Mouse (Mus musculus): ENCODE measurements at regions not wholly inside any gene's neighbourhood (a gene's known extent, or its start where the extent isn't known, plus 50 kb on each side); places are given as distances from the start of the nearest gene placed in this dataset.
"Not testable (repeated sequence)": the region's sequence is repeated elsewhere in the genome, so short reads cannot be mapped to it uniquely, and the experiment has no call there.

DNA sequence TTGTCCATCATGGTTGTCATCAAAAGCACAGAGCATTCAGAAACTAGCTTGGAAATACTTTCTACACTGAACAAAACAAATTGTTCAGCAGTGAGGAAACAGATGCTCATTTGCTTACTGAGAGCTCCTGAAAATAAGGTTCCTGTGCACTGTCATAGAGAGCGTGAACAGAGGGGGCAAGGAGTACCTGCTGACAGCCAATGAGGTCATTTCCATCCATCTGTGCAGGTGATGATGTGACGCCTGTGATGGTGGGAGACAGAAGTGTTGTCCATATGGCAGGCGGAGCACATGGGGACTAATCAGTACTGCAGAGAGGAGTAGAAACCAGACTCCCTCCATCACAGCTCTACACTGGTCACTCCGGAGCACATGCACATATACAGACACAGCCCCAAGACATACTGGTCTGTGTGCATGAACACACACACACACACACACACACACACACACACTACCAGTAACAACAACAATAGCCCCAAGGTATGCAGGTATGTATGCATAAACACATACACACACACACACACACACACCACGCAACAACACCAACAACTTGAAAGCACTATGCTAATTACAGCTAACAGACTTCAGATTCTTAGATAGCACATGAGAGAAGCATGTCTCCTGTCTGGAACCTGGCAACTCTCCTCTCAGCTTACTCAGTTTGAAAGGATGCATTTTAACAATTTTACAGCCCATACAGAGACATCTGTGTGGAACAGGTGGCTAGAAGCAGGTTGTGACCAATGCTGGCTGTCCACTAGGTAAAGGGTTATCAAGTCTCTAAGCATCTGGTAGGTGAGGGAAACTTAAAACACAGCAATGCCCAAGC lies 1056.2 kb downstream of the Poteg start:
- no peak for DNase-seq (ENCODE audit: low spot score)
- Histone ChIP-seq H3K4me3 (no peak overlapping the region), H3K9me3 (no peaks in the 10 kb centered on the region), H3K4me1 (no peaks in the 10 kb centered on the region), H3K36me3 (no peaks in the 10 kb centered on the region), H3K27ac (no peak overlapping the region), H3K27me3 (ENCODE audit: insufficient read depth, poor library complexity, severe bottlenecking) (no peaks in the 10 kb centered on the region)
- 59% methylated on average over 5 of the region's 5 CpGs for WGBS

DNA sequence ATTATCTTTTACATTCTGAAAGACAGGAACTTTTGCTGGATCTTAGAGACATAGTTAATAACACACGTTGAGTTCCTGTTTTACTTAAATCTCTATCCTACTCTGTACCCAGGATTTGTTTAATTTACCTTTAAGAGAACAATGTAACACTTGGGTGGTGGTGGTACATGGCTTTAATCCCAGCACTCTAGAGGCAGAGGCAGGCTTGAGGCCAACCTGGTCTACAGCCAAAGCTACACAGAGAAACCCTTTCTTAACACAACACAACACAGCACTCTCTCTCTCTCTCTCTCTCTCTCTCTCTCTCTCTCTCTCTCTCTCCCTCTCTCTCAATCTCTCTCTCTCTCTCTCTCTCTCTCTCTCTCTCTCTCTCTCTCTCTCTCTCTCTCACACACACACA lies 1076.0 kb downstream of the Poteg start:
- H3K27me3 ChIP-seq (ENCODE audit: insufficient read depth, poor library complexity, severe bottlenecking); H3K4me1 ChIP-seq; H3K36me3 ChIP-seq; H3K4me3 ChIP-seq; DNase-seq (ENCODE audit: low spot score); H3K9me3 ChIP-seq; H3K27ac ChIP-seq: not testable (repeated sequence)
- 72% methylated on average over 1 of the region's 1 CpGs for WGBS

DNA sequence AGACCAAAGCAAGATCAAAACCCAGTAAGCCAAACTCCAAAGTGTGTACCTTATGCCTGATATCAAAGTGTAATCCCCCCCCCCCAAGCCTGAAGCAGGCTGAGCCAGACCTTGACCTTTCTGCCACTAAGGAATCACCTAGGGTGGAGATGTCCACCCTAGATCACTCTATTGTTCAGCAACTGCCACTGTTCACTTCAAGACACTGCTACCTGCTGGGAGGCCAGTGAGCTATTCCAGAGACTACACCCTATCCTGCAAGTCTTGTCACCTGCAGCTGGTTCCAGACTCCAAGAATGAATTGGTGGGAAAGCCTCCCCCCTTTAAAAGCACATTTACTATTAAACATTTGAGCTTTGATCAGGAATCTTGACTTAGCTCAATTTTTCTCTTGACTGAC lies 1099.8 kb downstream of the Poteg start:
- Histone ChIP-seq H3K4me3 (no peak overlapping the region), H3K36me3 (no peaks in the 10 kb centered on the region), H3K27me3 (ENCODE audit: insufficient read depth, poor library complexity, severe bottlenecking) (no peaks in the 10 kb centered on the region), H3K4me1 (no peaks in the 10 kb centered on the region), H3K9me3 (peaks cover 4% of the 10 kb centered on the region), H3K27ac (no peak overlapping the region)
- DNase-seq (ENCODE audit: low spot score): no peak

DNA sequence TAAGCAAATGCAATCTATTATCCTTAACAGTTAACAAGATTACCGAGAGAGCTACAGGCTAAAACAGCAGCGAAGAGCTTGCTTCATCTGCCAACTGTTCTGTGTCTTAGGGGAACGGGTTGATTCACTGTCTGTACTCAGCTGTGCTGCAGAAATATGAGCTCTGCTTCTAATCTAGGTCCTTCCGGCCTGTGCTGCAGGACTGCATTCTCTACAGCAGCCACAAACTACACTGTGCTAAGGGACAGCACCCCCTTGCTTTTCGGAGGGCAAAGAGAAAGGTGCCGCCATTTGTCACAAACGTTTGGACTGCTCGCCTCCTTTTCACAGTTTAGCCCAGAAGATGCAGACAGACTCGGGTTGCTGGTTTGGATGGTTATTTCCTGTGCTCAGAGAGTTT lies 1112.4 kb downstream of the Poteg start:
- DNase-seq (ENCODE audit: low spot score): no peak
- Histone ChIP-seq H3K27me3 (ENCODE audit: insufficient read depth, poor library complexity, severe bottlenecking) (no peaks in the 10 kb centered on the region), H3K36me3 (no peaks in the 10 kb centered on the region), H3K4me1 (no peaks in the 10 kb centered on the region), H3K9me3 (no peaks in the 10 kb centered on the region), H3K4me3 (no peak overlapping the region), H3K27ac (no peak overlapping the region)
- WGBS: 62% methylated on average over 9 of the region's 9 CpGs

DNA sequence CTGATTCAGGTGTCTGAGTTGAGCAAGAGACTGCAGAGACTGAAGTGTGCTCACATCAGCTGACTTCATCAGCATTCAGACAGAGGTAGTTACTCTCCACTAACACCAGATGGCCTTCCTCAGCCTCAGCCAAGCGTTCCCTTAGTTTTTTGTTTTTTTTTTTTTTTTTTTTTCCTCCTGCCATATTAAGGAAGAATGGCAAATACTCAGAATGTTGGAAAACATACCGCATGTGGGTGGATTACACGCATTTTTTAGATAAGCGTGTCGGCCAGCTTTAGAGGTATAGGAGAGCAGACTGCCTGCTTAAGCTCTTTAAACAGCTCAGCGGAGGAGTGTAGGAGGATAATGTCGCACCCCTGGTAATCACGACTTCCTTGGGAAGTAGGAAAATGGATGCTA lies 1131.8 kb downstream of the Poteg start:
- H3K9me3 ChIP-seq: no peaks in the 10 kb centered on the region
- no peaks in the 10 kb centered on the region for H3K36me3 ChIP-seq
- H3K4me3 ChIP-seq: no peak overlapping the region
- 23% methylated on average over 8 of the region's 8 CpGs for WGBS
- no peaks in the 10 kb centered on the region for H3K4me1 ChIP-seq
- DNase-seq (ENCODE audit: low spot score): no peak
- no peaks in the 10 kb centered on the region for H3K27me3 ChIP-seq (ENCODE audit: insufficient read depth, poor library complexity, severe bottlenecking)
- no peak overlapping the region for H3K27ac ChIP-seq

DNA sequence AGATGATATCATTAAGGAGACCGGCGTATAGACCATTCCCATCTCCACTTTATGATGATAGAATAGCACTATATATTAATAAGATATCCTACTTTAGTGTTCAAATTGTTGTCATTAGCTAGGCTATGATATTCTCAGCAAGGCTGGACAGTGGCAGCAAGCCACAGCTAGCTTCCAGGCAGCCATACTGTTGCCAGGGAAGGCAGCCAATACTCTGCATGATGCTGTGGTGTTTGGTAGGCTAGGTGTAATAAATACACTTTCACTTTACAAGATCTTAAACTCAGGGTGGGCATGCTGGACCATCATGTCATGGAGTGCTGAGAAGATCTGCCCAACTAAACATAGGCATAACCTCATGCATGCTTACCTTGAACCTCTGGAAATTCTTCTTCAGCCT lies 1133.4 kb downstream of the Poteg start:
- H3K9me3 ChIP-seq: no peaks in the 10 kb centered on the region
- no peak overlapping the region for H3K27ac ChIP-seq
- WGBS: 94% methylated on average over 2 of the region's 2 CpGs
- H3K27me3 ChIP-seq (ENCODE audit: insufficient read depth, poor library complexity, severe bottlenecking): no peaks in the 10 kb centered on the region
- H3K4me1 ChIP-seq: no peaks in the 10 kb centered on the region
- no peak for DNase-seq (ENCODE audit: low spot score)
- H3K36me3 ChIP-seq: no peaks in the 10 kb centered on the region
- no peak overlapping the region for H3K4me3 ChIP-seq

DNA sequence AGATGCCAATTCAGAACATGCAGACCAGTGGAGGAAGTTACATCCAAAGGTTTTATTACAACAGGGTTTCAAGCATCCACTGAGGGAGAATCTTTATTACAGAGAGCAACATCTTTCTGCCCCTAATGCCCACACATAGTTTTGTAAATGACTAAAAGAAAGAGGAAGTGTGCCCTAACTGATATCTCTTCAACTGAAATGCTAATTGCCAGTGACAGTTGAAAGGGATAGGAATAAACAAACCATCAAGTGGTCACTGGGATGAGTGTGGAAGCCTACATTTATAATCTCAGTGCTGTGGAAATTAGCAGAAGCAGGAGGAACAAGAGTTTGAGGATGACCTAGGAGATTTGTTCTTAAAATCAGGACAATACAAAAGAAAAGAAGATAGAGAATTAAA lies 1142.5 kb downstream of the Poteg start:
- Histone ChIP-seq H3K9me3 (no peaks in the 10 kb centered on the region), H3K27me3 (ENCODE audit: insufficient read depth, poor library complexity, severe bottlenecking) (no peaks in the 10 kb centered on the region), H3K4me3 (no peak overlapping the region), H3K36me3 (no peaks in the 10 kb centered on the region), H3K27ac (no peak overlapping the region), H3K4me1 (peaks cover 15% of the 10 kb centered on the region; the same call in 1 of the 2 replicates)
- DNase-seq (ENCODE audit: low spot score): no peak

DNA sequence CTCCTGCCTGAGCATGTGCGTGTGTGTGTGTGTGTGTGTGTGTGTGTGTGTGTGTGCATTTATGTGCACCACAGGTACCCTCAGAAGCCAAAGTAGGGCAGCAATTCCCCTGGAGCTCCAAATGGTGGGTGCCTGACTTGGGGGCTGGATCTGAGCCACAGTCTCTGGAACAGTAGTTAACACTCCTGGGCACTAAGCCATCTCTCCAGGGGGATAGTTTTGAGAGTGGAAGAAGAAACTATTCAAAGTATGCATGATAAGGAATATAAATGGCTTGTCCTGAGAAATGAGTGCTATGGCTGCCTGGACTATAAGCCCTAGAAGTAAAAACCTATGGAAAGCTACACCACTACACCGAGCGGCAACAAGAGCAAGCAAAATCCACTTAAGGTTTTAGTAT lies 1145.8 kb downstream of the Poteg start:
- Histone ChIP-seq H3K4me3 (no peak overlapping the region), H3K27ac (no peak overlapping the region), H3K4me1 (peaks cover 15% of the 10 kb centered on the region; the same call in 1 of the 2 replicates), H3K9me3 (no peaks in the 10 kb centered on the region), H3K36me3 (no peaks in the 10 kb centered on the region), H3K27me3 (ENCODE audit: insufficient read depth, poor library complexity, severe bottlenecking) (no peaks in the 10 kb centered on the region)
- DNase-seq (ENCODE audit: low spot score): no peak
- WGBS: 75% methylated on average over 3 of the region's 3 CpGs

DNA sequence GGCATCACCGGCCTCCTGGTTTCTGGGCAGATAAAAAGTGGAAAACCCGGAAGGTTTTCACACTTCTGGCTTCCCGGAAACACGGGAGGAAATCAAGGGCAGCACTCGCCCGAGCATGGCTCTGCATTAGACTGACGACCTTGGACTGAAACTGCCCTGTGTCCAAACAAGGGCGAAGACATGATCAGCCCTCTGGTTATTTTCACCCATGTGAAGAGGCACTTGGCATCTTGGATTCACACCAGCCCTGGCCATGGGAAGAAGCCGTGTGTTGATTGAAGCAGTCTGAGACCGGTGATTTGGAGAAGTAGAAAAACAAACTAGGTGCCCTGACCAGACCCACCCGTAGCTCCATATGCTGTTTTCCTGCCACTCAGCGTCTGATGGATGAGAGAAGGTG lies 1146.7 kb downstream of the Poteg start:
- Histone ChIP-seq H3K9me3 (no peaks in the 10 kb centered on the region), H3K4me1 (peaks cover 15% of the 10 kb centered on the region; the same call in 1 of the 2 replicates), H3K4me3 (peak overlapping the region; percentile 32), H3K36me3 (no peaks in the 10 kb centered on the region), H3K27me3 (ENCODE audit: insufficient read depth, poor library complexity, severe bottlenecking) (no peaks in the 10 kb centered on the region), H3K27ac (peak overlapping the region; percentile 69)
- DNase-seq (ENCODE audit: low spot score): no peak
- 32% methylated on average over 12 of the region's 12 CpGs for WGBS

DNA sequence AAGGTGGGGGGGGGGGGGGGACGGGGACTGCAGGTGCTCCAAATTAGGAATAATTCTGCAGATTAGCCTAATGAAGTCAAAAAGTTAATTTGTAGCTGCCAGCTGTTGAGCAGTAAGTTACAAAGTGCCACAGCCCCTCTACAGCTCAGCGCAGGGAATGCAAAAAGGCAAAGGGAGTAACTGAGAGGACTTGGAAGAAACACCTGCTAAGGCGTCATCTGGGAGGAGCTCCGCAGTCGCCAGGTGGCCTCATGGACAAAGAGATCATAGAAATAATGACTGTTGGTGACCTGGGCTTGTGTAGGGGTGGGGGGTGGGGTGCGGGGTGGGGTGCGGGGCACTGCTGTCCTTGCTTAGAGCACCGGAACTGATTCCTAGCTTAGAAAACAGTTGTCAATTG lies 1147.1 kb downstream of the Poteg start:
- Histone ChIP-seq H3K4me1 (peaks cover 15% of the 10 kb centered on the region; the same call in 1 of the 2 replicates), H3K36me3 (no peaks in the 10 kb centered on the region), H3K27me3 (ENCODE audit: insufficient read depth, poor library complexity, severe bottlenecking) (no peaks in the 10 kb centered on the region), H3K9me3 (no peaks in the 10 kb centered on the region), H3K4me3 (peak overlapping the region; percentile 32), H3K27ac (peak overlapping the region; percentile 69)
- 23% methylated on average over 8 of the region's 8 CpGs for WGBS
- no peak for DNase-seq (ENCODE audit: low spot score)

DNA sequence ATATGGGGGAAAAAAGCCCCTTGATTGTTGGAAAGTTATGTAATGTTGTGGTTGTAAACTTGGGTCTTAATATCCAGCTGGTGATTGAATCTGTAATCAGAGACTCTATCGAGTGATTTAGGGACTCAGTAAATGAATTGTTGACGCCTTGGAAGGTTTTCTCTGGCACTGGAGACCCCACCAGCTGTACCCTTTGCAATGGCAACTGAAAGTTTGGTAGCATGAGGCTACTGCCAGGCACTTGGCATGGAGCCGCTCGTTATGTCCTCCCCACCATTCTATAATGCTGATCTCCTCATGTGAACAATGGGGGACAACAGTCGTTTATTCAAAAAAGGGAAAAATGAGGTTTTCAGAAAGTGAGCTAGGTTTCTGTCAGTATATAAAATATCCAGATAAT lies 1148.4 kb downstream of the Poteg start:
- Histone ChIP-seq H3K27me3 (ENCODE audit: insufficient read depth, poor library complexity, severe bottlenecking) (no peaks in the 10 kb centered on the region), H3K36me3 (no peaks in the 10 kb centered on the region), H3K4me3 (no peak overlapping the region), H3K9me3 (no peaks in the 10 kb centered on the region), H3K4me1 (peaks cover 15% of the 10 kb centered on the region; the same call in 1 of the 2 replicates), H3K27ac (no peak overlapping the region)
- no peak for DNase-seq (ENCODE audit: low spot score)
- WGBS: 87% methylated on average over 5 of the region's 5 CpGs

Measured in heart, embryonic 10.5 days (tissue).